Mouse (Mus musculus) monocyte, adult 2 months (primary cell): ENCODE data around the gene Camsap1.

ENCODE experiments used
- DNase-seq, 2 experiments: peaks; one replicate each; pipeline ENCODE4 v3.0.0; 2022; ENCODE audit warnings: low spot score in 2 of 2, low read depth in 1 of 2

The Camsap1 gene

DNA sequence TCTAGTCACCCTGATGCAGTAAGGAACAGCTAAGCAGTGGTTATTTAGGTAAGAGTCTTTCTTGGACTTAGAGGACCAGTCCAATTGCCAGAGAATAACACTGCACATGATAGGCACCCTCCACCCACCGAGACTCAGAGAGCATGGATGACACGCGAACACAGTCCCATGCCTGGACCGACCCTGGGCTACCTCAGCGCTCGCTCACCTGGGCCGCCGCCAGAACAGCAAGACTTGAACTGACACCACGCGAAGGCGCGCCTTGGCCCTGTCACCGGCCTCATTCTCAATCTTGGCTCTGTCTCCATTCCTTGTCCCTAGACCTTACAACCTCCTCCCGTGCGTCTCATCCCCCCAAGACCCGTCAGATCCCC, 1.0 kb downstream of the Camsap1 start:
- DNase-seq = no peak

DNA sequence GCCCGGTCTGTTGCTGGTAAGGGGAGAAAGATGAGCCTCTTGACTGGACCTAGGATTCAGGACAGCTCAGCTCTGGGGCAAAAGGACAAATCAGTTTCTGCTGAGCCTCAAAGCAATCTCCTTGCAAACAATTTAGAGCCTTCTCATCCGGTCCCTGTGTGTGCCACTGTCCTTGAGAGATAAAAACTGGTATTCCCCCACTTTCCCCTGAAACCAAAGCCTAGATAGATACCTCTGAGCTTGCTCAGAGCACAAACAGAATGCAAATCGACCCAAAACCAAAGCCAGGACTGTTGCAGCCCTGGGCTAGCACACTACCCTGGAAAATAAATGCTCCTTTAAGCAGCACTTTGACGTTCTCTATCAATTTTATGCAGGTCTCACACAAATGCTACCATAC, 4.1 kb downstream of the Camsap1 start:
- no peak for DNase-seq

DNA sequence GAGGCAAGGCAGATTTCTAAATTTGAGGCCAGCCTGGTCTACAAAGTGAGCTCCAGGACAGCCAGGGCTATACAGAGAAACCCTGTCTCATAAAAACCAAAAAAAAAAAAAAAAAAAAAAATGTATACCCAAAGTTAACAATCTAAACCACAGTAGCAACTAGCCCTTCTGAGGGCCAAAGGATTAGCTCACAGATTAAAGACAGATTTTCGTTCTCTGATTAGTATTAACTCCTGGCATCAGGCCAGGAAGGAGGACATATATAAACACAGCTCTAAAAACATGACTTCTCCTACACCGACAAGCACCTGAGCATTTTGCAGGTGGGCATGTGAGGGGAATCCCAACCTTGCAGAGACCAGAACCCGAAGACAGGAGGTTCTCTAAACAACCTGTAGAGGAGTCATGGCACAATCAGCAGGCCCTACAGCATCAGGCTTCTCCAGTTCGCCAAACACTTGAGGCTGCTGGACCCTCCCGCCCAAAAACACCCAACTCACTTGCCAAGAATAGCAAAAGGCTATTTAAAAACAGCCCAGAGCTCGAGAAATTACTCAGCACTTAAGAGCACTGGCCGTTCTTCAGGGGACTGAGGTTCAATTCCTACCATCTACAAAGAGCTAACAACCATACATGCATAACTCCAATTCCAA, 5.4 kb downstream of the Camsap1 start:
- no peak for DNase-seq

DNA sequence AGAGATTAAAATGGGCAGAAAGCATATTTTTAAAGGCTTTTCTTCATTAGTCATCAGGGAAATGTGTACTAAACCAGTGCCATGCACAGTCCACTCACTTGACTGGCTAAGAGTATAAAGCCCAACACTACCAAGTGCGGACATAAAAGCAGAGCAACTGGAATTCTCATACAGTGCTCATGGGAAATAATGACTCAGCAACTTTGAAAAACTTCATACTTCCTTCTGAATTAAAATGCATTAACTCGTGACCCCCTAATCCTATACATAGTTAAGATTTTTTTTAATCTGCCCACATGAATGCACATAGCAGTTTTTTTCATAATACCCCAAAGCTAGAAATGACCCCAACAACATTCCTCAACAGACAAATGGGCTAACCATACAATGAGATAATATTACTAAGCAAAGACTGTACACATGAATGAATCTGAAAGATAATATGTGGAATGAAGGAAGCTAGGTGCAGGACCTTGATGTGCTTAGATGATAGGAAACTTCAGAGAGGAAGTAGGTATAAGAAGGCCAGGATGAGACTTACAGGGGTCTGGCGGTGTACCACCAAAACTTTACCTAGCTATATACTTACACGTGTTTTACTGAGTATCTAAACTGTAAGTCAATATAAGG, 7.8 kb downstream of the Camsap1 start:
- no peak for DNase-seq

DNA sequence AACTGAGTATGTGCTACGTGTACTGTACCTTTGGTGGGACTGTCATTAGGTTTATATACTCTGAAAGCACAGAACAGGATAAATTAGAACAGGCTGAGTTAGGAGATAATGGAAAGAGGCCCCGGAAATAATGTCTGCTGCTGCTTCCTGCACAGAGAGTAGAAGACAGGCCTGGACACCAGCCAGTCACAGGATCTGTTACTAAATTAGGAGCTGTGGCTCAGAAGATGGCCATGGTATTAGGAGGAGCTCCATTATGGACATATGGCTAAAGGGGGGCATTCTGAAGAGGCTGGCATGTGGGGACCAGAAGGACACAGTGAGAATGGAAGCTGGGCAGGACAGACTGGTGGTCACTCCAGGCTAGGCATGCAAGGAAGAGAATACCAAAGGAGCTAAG, 12.7 kb downstream of the Camsap1 start:
- DNase-seq = no peak

DNA sequence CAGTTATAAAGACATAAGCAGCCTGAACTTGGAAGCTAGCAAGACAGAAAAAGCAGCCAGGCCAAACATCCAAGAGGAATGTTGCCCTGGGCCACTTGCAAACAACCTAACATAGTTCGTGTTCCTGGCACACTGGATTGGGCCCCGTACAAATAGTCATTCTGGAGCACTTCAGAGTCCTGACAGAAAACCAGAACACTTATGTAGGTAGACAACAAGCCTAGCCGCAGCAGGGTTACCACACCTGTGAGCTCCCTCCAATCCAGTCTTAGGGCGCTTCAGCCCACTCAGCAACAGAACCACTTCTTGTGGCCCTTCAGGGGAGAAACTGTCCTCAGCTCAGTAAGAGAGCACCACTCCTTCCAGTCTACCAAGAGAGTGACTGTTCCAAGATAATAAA, 13.8 kb downstream of the Camsap1 start:
- DNase-seq = no peak

DNA sequence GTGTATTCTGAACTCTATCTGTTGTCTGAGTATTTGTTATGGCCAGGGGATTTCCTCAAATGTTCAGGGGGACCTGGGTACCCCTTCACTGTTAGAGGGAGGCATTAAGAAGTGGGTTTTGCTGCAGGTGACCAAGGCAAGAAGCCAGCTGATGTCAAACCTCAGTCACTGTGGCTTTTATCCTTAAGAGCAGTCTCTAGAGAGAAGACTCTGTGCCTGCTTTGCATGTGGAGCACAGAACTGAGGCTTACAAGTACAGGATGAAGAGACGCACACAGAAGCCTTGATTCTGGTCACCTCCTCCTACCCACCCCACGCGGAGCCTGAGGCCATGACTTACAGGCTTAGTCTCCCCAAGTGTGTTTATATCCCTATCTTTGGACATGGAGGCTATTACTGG, 33.8 kb downstream of the Camsap1 start:
- no peak for DNase-seq

DNA sequence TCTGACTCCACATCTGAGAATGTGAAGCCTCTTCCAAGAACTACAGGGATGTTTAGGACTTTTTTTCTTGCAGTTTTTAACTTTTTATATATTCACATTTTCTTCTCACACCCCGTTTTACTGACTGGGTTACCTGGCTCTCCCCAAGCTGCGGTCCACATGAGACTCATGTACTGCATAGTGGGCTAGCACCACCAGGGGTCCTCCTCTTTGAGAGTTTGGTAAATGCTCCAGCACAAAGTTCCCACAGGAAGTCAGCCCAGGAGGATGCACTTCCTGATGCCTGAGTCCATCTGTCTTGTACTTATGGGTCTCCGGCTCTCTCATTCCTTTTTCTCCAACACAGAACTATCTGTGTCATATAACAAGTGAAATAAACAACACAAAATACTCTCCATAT, 35.1 kb downstream of the Camsap1 start:
- no peak for DNase-seq

DNA sequence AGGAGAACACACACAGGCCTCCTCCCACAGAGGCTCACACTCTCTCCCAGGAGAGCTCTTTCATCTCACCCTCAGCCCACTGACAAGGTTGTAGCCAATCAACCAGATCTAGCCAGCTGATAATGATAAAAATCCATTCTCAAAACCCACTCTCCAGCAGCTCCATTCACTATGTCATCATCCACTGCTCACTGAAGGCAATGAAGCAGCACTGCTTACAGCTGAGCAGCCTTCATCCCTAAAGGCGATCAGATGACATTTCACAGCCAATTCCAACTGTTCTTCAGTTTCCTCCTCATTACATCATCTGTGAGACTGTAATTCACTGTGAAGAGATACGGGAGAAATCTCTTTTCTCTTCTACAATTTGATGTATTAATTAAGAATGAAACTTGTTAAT, 39.3 kb downstream of the Camsap1 start:
- no peak for DNase-seq

DNA sequence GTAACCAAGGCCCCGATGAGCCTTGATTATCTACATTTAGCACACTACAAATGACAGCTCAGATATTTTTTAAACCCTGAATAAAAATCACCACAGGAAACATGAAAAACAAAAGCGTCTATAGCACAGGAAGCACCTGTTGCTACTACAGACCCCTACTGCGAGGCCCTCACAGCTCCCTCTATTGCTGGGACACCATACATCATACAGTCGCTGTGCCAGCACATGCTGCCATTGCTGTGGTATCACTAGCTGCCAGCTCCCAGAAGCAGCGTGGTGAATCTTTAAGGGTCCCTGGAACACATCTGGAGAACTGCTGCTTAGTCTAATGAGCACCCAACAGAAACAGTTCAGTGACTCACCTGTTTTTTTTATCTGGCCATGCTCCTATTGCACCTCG, 42.6 kb downstream of the Camsap1 start:
- no peak for DNase-seq

DNA sequence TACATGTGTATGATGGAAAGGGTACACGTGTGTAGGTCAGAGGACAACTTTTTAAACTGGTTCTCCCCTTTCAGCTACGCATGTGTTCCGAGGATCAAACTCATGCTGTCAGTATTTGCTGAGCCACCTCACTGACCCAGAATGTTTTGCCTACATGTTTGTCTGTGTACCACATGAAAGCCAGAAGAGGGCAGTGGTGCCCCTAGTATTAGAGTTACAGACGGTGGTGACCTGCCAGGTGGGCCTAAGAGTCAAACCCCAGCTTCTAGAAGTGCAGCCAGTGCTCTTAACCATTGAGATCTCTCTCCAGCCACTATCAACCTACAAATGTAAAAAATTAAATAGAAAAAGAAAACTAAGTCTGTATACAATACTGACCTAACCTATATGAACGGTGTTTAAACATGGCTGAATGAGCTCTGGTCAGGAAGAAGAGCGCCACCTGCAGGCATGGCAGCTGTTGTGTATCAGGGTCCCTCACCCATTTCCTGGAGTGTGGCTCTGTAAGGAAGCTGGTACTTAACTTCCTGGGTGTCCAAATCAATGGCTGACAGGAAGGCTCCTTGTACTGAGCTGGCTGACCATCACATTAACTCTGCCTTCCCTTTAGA, 51.7 kb downstream of the Camsap1 start:
- no peak for DNase-seq

DNA sequence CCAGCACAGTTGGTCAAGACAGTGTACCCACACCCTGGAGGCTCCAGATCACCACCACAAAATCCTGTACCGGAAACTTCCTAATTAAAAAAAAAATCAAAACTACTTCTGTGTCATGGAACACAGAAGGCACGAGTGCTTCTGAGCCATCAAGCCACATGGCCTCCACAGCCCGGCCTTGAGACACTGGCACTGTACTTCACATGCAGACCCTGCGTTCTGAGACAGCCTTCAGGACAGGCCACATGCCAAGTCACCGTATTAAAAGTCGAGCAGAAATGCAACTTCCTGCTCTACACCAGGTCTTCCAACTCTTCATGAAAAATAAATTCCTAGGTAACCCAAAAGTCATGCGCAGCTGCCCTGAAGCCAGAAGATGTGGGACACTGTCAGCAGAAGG, 55.3 kb downstream of the Camsap1 start:
- no peak for DNase-seq

DNA sequence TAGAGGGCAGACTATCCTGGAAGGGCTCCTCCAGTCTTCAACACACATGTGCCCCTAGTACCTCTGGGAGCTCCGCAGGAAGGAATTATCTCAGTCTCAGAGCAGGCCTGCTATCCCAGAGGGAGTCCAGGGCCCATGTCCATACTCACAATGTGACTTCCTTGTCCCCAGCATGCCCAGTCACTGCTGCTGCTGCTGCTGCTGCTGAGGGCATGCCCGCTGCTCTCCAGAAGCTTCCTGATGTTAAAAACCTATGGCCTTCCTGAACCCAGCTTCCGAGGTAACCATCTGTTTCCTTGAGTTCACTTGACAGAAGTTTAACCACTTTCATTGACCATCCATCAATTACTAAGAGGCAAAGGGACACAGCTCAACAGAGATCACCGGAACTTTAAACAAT, 58.1 kb downstream of the Camsap1 start:
- DNase-seq = no peak

DNA sequence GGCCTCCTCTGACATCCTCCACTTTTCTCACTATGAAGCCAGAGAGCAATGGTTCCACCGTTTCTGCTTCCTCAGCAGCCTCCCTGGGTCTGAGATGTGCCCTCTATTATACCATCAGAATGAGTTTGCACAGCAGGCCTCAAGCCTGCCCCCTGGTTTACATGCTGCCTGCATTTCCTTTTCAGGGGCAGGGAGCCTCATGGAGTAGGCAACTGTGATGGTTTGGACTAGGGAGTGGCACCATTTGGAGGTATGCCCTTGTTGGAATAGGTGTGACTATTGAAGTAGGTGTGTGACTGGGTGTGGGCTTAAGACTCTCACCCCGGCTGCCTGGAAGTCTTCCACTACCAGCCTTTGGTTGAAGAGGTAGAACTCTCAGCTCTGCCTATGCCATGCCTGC, 59.3 kb downstream of the Camsap1 start:
- no peak for DNase-seq

DNA sequence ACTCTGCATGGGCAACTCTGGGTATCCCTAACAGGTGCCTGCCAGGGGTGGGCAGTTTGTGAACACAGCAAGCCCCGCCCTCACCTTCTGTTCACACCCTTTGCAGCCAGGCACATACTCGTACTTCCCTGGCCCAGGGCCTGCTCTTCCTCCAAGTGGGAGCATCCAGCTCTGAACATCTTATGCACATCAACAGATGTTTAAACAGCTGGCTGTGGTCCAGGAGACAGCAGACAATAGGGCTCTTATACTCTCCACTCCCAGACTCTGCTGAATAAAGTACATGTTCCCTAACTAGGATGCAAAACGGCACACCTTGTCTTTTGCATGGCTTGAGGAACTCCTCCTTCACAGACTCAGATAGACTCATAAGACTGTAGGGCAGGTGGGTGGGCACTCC, 63.1 kb downstream of the Camsap1 start:
- DNase-seq = no peak

DNA sequence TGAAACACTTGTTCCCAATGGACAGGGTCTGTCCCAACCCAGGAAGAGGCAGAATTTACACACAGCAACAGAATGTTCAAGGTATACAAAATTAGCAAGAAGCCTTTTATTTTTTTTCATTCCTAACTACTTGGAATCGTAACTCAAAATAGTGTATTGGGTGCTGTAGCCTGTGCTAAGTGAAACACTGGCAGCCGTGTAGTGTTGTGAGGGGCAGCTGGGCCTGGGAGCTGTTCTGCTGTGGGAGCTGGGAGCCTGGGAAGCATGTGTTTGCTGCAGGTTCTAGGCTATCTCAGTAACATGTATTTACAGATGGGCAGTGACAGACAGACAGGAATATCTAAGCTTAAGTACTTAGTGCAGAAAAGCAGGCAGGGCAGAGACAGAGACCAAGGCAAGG, 64.7 kb downstream of the Camsap1 start:
- no peak for DNase-seq

DNA sequence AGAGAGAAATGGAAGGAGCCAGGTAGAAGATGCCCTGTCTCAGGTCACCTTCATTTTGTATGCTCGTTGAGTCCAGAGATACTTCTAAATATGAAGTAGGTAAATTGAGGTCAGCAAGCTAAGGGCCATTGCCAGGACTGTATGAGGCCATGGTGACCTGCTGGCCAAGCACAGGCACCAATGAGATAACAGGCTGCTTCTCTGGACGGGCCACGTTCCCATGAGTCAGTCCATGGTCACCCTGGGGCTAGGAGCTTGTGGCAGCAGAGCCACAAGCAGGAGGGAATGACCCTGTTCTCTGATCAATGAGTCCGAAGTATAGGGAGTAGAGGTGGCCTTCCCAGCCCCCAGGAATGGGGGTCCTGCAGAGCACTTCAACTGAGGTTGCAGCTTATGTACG, 68.3 kb downstream of the Camsap1 start:
- DNase-seq = no peak

DNA sequence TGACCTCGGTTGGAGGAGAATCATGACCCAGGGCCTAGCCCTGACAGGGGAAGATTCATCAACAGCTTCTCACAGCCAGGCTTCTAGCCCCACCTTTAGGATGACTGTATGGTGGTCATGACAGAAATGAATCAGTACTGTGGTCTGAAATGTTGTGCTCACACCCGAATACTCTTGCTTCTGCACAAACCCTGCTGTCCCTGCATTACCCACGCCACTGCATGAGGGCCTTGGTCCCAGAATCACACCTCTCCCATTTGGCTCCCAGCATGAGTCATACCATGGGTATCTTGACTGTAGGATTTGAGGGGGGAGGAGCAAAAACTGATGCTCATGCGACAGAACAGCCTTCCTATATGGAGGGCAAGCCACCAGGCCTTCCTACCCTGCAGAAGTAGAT, 68.9 kb downstream of the Camsap1 start:
- DNase-seq = no peak

DNA sequence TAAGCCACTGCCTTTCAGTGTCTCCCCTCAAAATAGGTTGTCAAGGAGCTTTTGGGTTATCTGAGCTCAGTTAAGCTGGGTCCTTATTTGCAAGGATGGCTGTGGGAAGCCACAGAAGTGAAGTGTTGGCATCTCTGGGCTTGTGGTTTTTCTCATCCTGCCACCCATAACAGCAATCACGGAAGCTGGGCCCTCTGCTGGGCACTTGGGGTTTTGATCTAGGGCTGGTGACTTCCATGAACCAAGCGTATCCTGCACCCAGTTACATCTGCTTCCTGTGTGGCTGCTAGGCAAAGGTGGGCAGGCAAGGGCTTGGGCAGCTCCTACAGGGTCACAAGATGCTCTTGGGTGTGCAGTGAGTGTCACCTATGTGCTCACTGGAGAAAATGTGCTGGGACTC, 69.8 kb downstream of the Camsap1 start:
- no peak for DNase-seq

DNA sequence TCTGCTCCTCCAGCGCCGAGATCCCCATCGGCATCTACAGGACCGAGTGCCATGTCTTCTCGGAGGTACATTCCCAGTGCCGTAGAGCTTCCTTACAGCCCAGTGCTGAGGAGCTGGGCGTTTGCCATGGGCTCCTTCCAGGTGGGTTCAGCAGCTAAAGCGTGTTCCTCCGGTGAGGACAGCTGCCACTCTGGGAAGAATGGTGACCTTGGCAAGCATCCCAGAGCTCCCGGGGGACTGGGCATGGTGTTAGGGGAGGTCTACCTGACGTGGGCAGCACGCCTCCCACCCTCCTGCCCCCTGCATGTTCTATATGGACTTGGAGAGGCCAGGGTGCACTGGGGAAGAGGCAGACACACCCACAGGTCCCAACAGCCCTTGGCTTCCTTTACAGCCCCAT, 73.2 kb downstream of the Camsap1 start:
- no peak for DNase-seq

DNA sequence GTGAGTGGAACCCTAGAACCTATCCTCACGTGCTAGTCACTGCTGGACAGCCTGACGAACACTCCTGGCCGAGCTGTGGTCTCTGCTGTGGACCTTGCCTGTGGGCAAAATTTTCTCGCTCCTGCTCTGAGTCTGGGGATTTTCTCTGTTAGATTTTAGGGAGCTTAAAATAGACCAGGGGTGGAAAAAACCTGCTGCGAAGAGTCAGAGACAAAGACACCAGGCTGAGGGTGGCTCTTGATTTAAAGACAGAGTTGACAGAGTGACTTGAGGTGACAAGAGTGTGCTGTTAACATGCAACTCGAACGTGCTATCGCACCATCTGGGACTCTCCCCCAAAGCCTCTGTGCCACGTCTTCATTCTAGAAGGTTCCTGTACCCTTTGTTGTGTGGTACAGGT, 84.1 kb downstream of the Camsap1 start:
- DNase-seq = no peak

DNA sequence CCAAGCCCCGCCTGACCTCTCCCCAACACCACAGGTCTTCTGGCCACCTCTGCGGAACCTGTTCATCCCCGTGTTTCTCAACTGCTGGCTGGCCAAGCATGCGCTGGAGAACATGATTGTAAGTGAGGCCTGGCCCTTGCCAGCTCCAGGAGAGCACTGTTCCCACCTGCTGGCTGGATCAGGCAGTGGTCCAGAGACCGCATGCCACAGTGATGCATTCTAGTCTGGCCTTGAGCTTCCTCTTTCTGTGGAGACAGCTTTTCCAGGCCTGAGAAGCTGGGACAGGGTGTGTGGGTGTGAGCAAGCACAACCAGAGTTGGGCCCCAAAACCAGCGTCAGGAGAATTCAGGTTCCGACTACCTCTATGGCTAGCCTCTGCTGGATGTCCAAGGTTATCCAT, 90.6 kb downstream of the Camsap1 start:
- DNase-seq = no peak

DNA sequence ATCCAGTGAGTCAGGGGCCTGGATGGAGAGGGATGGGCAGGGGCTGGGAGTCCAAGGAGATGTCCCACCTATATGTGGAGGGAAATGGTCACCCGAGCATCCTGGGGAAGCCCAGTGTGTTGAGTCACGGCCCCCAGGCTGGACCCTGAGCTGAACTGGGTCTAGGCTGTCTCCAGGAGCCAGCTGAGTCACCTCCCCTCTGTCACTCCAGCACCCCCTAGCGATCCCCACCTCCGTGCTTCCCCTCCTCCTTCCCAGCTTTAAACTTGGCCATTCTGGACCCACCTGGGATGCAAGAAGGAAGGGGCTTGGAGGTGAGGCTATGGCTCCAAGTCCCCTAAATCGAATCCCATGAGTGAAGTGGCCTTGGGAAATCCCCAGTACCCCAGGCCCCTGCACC, 94.9 kb downstream of the Camsap1 start:
- no peak for DNase-seq
